Mouse (Mus musculus) forebrain, embryonic 15.5 days (tissue): ENCODE data around the gene Yy1. TPM values are rescaled to one million over a fixed set of nuclear protein-coding genes. Genes with fewer than 3 reads are reported as not detected.
A peak's percentile ranks its signal among the peaks of the same experiment; 100 is the strongest.

Experiments used
- ATAC-seq: fragments of 200-750 bp; cut with Nextera tagmentation; replicated peaks from 2 replicates; pipeline ENCODE4 v1.8.0; 2017; ENCODE audit warnings: mild to moderate bottlenecking, moderate TSS enrichment, moderate library complexity
- H3K27ac ChIP-seq: fragments of 300-500 bp; sonication (generic); replicated peaks from 2 replicates; pipeline ENCODE4 v1.5.1; 2015; ENCODE audit warnings: mild to moderate bottlenecking, inconsistent platforms
- H3K27me3 ChIP-seq: fragments of 300-500 bp; sonication (generic); 2 replicates; pipeline ENCODE4 v1.6.1; 2015; ENCODE audit warnings: inconsistent platforms
- H3K36me3 ChIP-seq: fragments of 300-500 bp; sonication (generic); 2 replicates; pipeline ENCODE4 v1.6.1; 2015; ENCODE audit warnings: mild to moderate bottlenecking, inconsistent platforms
- H3K4me1 ChIP-seq: fragments of 300-500 bp; sonication (generic); 2 replicates; pipeline ENCODE4 v1.6.1; 2015; ENCODE audit warnings: inconsistent platforms
- H3K4me2 ChIP-seq: fragments of 300-500 bp; sonication (generic); replicated peaks from 2 replicates; pipeline ENCODE4 v1.6.1; 2015; ENCODE audit warnings: mild to moderate bottlenecking, inconsistent platforms
- H3K4me3 ChIP-seq: fragments of 300-500 bp; sonication (generic); 2 replicates; pipeline ENCODE4 v1.5.1; 2015; ENCODE audit warnings: mild to moderate bottlenecking, inconsistent platforms
- H3K9ac ChIP-seq: fragments of 300-500 bp; sonication (generic); replicated peaks from 2 replicates; pipeline ENCODE4 v1.6.1; 2015; ENCODE audit warnings: mild to moderate bottlenecking, inconsistent platforms
- H3K9me3 ChIP-seq: fragments of 300-500 bp; sonication (generic); 2 replicates; pipeline ENCODE4 v1.6.1; 2016; ENCODE audit warnings: inconsistent platforms
- WGBS: fragments of 180-500 bp; shearing (Covaris S2); methylation state at CpG from one replicate; pipeline ENCODE4 v1.1.7; 2015; ENCODE audit warnings: mixed read lengths; 5-methylcytosine and 5-hydroxymethylcytosine counted together
- polyA plus RNA-seq: library from polyadenylated mRNA; unstranded; fragments of >200 nt; fragmentation: Nextera tagmentation; extraction: Ambion mirVana; gene quantifications from 2 replicates; pipeline ENCODE4 v1.2.1, GENCODE M21; 2015

The Yy1 gene
- polyA plus RNA-seq, 1 experiment from 2014 or later = 17.2 TPM

- ATAC-seq = no peak
- H3K27ac ChIP-seq = no peak overlapping the region
- H3K9ac ChIP-seq = no peak overlapping the region
- H3K4me1 ChIP-seq = peaks cover 3% of the 10 kb centered on the region
- no peaks in the 10 kb centered on the region for H3K27me3 ChIP-seq
- WGBS = 94% methylated on average over 4 of the region's 4 CpGs
- H3K9me3 ChIP-seq = no peaks in the 10 kb centered on the region
- H3K4me2 ChIP-seq = no peak overlapping the region
- H3K4me3 ChIP-seq = no peak overlapping the region
- H3K36me3 ChIP-seq = peaks cover 4% of the 10 kb centered on the region
Observed at GRCm38 (mm10) chr12:108785161-108785560, 7.6 kb upstream of the Yy1 start.

GRCm38 (mm10) chr12:108787329-108787728, 5.4 kb upstream of the Yy1 start:
- Histone ChIP-seq H3K36me3 (0 out of 2 replicates have a peak, but pooled peaks cover 3% of the 10 kb centered on the region), H3K9ac (no peak overlapping the region), H3K4me3 (no peak overlapping the region), H3K27ac (no peak overlapping the region), H3K4me2 (no peak overlapping the region), H3K27me3 (no peaks in the 10 kb centered on the region), H3K4me1 (peaks cover 19% of the 10 kb centered on the region), H3K9me3 (no peaks in the 10 kb centered on the region)
- no peak for ATAC-seq
- 94% methylated on average over 2 of the region's 2 CpGs for WGBS

GRCm38 (mm10) chr12:108792152-108792545, 624 bp upstream of the Yy1 start:
- H3K36me3 ChIP-seq = no peaks in the 10 kb centered on the region
- H3K4me3 ChIP-seq = peak overlapping the region; percentile 97
- H3K4me1 ChIP-seq = peaks cover 43% of the 10 kb centered on the region
- ATAC-seq = peak; percentile 41
- H3K27me3 ChIP-seq = no peaks in the 10 kb centered on the region
- H3K9me3 ChIP-seq = no peaks in the 10 kb centered on the region
- H3K4me2 ChIP-seq = peak overlapping the region; percentile 57
- peak overlapping the region; percentile 99 for H3K27ac ChIP-seq
- 1% methylated on average over 52 of the region's 52 CpGs for WGBS
- H3K9ac ChIP-seq = peak overlapping the region; percentile 69

- no peaks in the 10 kb centered on the region for H3K36me3 ChIP-seq
- peak overlapping the region; percentile 99 for H3K27ac ChIP-seq
- under 1% methylated on average over 70 of the region's 71 CpGs for WGBS
- peak overlapping the region; percentile 41 for H3K4me2 ChIP-seq
- H3K9me3 ChIP-seq = no peaks in the 10 kb centered on the region
- H3K4me1 ChIP-seq = peaks cover 45% of the 10 kb centered on the region
- no peaks in the 10 kb centered on the region for H3K27me3 ChIP-seq
- H3K9ac ChIP-seq = peak overlapping the region; percentile 91
- H3K4me3 ChIP-seq = peak overlapping the region; percentile 97
- no peak; the same call in 1 of the 2 replicates for ATAC-seq
Observed at GRCm38 (mm10) chr12:108793453-108793941, 724 bp downstream of the Yy1 start.

GRCm38 (mm10) chr12:108794078-108794711, 1.4 kb downstream of the Yy1 start:
- Histone ChIP-seq H3K4me1 (peaks cover 50% of the 10 kb centered on the region), H3K9ac (peak overlapping the region; percentile 91), H3K27ac (peak overlapping the region; percentile 99), H3K4me2 (peak overlapping the region; percentile 79), H3K27me3 (no peaks in the 10 kb centered on the region), H3K9me3 (no peaks in the 10 kb centered on the region), H3K4me3 (peak overlapping the region; percentile 97), H3K36me3 (no peaks in the 10 kb centered on the region)
- under 1% methylated on average over 58 of the region's 94 CpGs for WGBS
- ATAC-seq = peak; percentile 74

- H3K27me3 ChIP-seq = no peaks in the 10 kb centered on the region
- H3K4me1 ChIP-seq = peaks cover 52% of the 10 kb centered on the region
- no peaks in the 10 kb centered on the region for H3K36me3 ChIP-seq
- H3K4me3 ChIP-seq = peak overlapping the region; percentile 97
- 13% methylated on average over 9 of the region's 9 CpGs for WGBS
- ATAC-seq = no peak
- peak overlapping the region; percentile 91 for H3K9ac ChIP-seq
- peak overlapping the region; percentile 99 for H3K27ac ChIP-seq
- H3K9me3 ChIP-seq = no peaks in the 10 kb centered on the region
- H3K4me2 ChIP-seq = peak overlapping the region; percentile 79
Observed at GRCm38 (mm10) chr12:108794979-108795537, 2.3 kb downstream of the Yy1 start.

GRCm38 (mm10) chr12:108801613-108802012, 8.8 kb downstream of the Yy1 start:
- no peak overlapping the region for H3K4me2 ChIP-seq
- peaks cover 39% of the 10 kb centered on the region for H3K4me1 ChIP-seq
- H3K4me3 ChIP-seq = no peak overlapping the region
- no peaks in the 10 kb centered on the region for H3K27me3 ChIP-seq
- WGBS = 73% methylated on average over 2 of the region's 2 CpGs
- no peak for ATAC-seq
- no peak overlapping the region for H3K27ac ChIP-seq
- no peak overlapping the region for H3K9ac ChIP-seq
- H3K9me3 ChIP-seq = no peaks in the 10 kb centered on the region
- no peaks in the 10 kb centered on the region; the same call in 1 of the 2 replicates for H3K36me3 ChIP-seq

- Histone ChIP-seq H3K27me3 (no peaks in the 10 kb centered on the region), H3K4me3 (no peak overlapping the region), H3K9ac (no peak overlapping the region), H3K27ac (no peak overlapping the region), H3K9me3 (no peaks in the 10 kb centered on the region), H3K4me1 (peaks cover 26% of the 10 kb centered on the region), H3K36me3 (no peaks in the 10 kb centered on the region; the same call in 1 of the 2 replicates), H3K4me2 (no peak overlapping the region)
- WGBS = 91% methylated on average over 2 of the region's 2 CpGs
- no peak for ATAC-seq
Observed at GRCm38 (mm10) chr12:108804388-108804787, 11.6 kb downstream of the Yy1 start.

- no peak for ATAC-seq
- H3K4me1 ChIP-seq = peaks cover 12% of the 10 kb centered on the region
- H3K36me3 ChIP-seq = peaks cover 1% of the 10 kb centered on the region
- no peaks in the 10 kb centered on the region for H3K27me3 ChIP-seq
- H3K9ac ChIP-seq = no peak overlapping the region
- no peak overlapping the region for H3K27ac ChIP-seq
- no peak overlapping the region for H3K4me2 ChIP-seq
- 88% methylated on average over 2 of the region's 2 CpGs for WGBS
- H3K4me3 ChIP-seq = no peak overlapping the region
- no peaks in the 10 kb centered on the region for H3K9me3 ChIP-seq
Observed at GRCm38 (mm10) chr12:108808465-108808864, 15.7 kb downstream of the Yy1 start.

GRCm38 (mm10) chr12:108809771-108810170, 17.0 kb downstream of the Yy1 start:
- Histone ChIP-seq H3K27me3 (no peaks in the 10 kb centered on the region), H3K9me3 (no peaks in the 10 kb centered on the region), H3K4me1 (peaks cover 11% of the 10 kb centered on the region), H3K4me2 (no peak overlapping the region), H3K9ac (no peak overlapping the region), H3K27ac (no peak overlapping the region), H3K36me3 (peaks cover 7% of the 10 kb centered on the region), H3K4me3 (no peak overlapping the region)
- ATAC-seq = no peak
- 92% methylated on average over 1 of the region's 1 CpGs for whole genome bisulfite sequencing

GRCm38 (mm10) chr12:108810309-108810708, 17.5 kb downstream of the Yy1 start:
- no peak for ATAC-seq
- no peak overlapping the region for H3K9ac ChIP-seq
- no peaks in the 10 kb centered on the region for H3K27me3 ChIP-seq
- H3K4me3 ChIP-seq = no peak overlapping the region
- peaks cover 11% of the 10 kb centered on the region for H3K4me1 ChIP-seq
- no peak overlapping the region for H3K27ac ChIP-seq
- peaks cover 11% of the 10 kb centered on the region for H3K36me3 ChIP-seq
- no peak overlapping the region for H3K4me2 ChIP-seq
- 90% methylated on average over 7 of the region's 7 CpGs for WGBS
- no peaks in the 10 kb centered on the region for H3K9me3 ChIP-seq

GRCm38 (mm10) chr12:108811133-108811532, 18.4 kb downstream of the Yy1 start:
- Histone ChIP-seq H3K36me3 (peaks cover 13% of the 10 kb centered on the region), H3K9me3 (no peaks in the 10 kb centered on the region), H3K27me3 (no peaks in the 10 kb centered on the region), H3K4me1 (peaks cover 11% of the 10 kb centered on the region), H3K27ac (no peak overlapping the region), H3K4me3 (no peak overlapping the region), H3K4me2 (no peak overlapping the region), H3K9ac (no peak overlapping the region)
- WGBS = 48% methylated on average over 2 of the region's 2 CpGs
- ATAC-seq = no peak
